Comparison of ENCODE assay signal across 9 mouse cellular contexts in genomic region chr9:89623006-89623760, GRCm38 (mm10). TPM values are rescaled to one million over a fixed set of nuclear protein-coding genes. Genes with fewer than 3 reads are reported as not detected.
DNase-seq lines count a peak whose midpoint lies in the region; ATAC-seq lines count a peak whose summit lies in the region.
"Had no signal": no experiment of that assay in that cellular context is flagged by ENCODE, and none has a peak within 500 bp of the region (broad histone marks: within the 10 kb centered on the region; RNA-seq: fewer than 3 reads in every experiment).

Gene Minar1 (minus strand): TSS chr9:89623125.

- no peaks in the 10 kb centered on the region for H3K36me3 ChIP-seq in heart, embryonic 16.5 days (ENCODE audit: control insufficient read depth, insufficient read depth)
- no peaks in the 10 kb centered on the region for H3K36me3 ChIP-seq in embryonic facial prominence, embryonic 10.5 days (replicated peaks)
- H3K36me3 ChIP-seq in hindbrain, embryonic 16.5 days (ENCODE audit: control insufficient read depth, insufficient read depth, low read length), result no peaks in the 10 kb centered on the region
- H3K36me3 ChIP-seq in liver, embryonic 12.5 days, result no peaks in the 10 kb centered on the region

- ATAC-seq in heart, embryonic 16.5 days (replicated peaks; ENCODE audit: extremely low read depth, insufficient read depth, low FRiP score), result peak; percentile 69
- peak; percentile 83 for ATAC-seq in hindbrain, embryonic 16.5 days
- no peak for ATAC-seq in liver, embryonic 12.5 days

- H3K4me2 ChIP-seq in heart, embryonic 16.5 days (ENCODE audit: low read depth, low read length), result peak within 1 kb of the TSS; percentile 68
- peak within 1 kb of the TSS; percentile 98 for H3K4me2 ChIP-seq in hindbrain, embryonic 16.5 days (ENCODE audit: low read length)
- peak within 1 kb of the TSS; percentile 53 for H3K4me2 ChIP-seq in liver, embryonic 12.5 days

- H3K4me1 ChIP-seq in heart, embryonic 16.5 days (ENCODE audit: control insufficient read depth, insufficient read depth, low read length), result peaks cover 11% of the 10 kb centered on the region
- peaks cover 29% of the 10 kb centered on the region for H3K4me1 ChIP-seq in embryonic facial prominence, embryonic 10.5 days
- peaks cover 7% of the 10 kb centered on the region for H3K4me1 ChIP-seq in hindbrain, embryonic 16.5 days (ENCODE audit: control insufficient read depth, insufficient read depth, low read depth, low read length)
- no peaks in the 10 kb centered on the region for H3K4me1 ChIP-seq in liver, embryonic 12.5 days

- peaks cover 44% of the 10 kb centered on the region for H3K27me3 ChIP-seq in heart, embryonic 16.5 days (ENCODE audit: control insufficient read depth, insufficient read depth, low read length)
- H3K27me3 ChIP-seq in embryonic facial prominence, embryonic 10.5 days (replicated peaks; ENCODE audit: low read depth, poor library complexity, severe bottlenecking), result peaks cover 61% of the 10 kb centered on the region
- no peaks in the 10 kb centered on the region for H3K27me3 ChIP-seq in hindbrain, embryonic 16.5 days (replicated peaks; ENCODE audit: control insufficient read depth, insufficient read depth, low read length)
- peaks cover 48% of the 10 kb centered on the region for H3K27me3 ChIP-seq in liver, embryonic 12.5 days (replicated peaks)

- intact Hi-C loops in heart, postnatal 25 days (cut with DNase I), result no loop called here

- no peak for DNase-seq in heart, postnatal 25 days (ENCODE audit: low spot score)
- peak; percentile 29 for DNase-seq in WW6 (ENCODE audit: low read depth, low spot score)
- DNase-seq in embryonic facial prominence, embryonic 10.5 days (ENCODE audit: low spot score), result peak; percentile 69
- DNase-seq in retina, embryonic 14.5 days (ENCODE audit: low spot score), result peak; percentile 64
- no peak for DNase-seq in B cell, adult 2 months

- peak within 1 kb of the TSS; percentile 49 for H3K4me3 ChIP-seq in heart, embryonic 16.5 days (ENCODE audit: low read length)
- H3K4me3 ChIP-seq in embryonic facial prominence, embryonic 10.5 days, result peak within 1 kb of the TSS; percentile 66
- H3K4me3 ChIP-seq in hindbrain, embryonic 16.5 days (ENCODE audit: low read length), result peak within 1 kb of the TSS; percentile 56
- peak within 1 kb of the TSS; percentile 27 for H3K4me3 ChIP-seq in liver, embryonic 12.5 days

- WGBS in heart, embryonic 16.5 days, result 2% methylated on average over 27 of the region's 27 CpGs
- WGBS in embryonic facial prominence, embryonic 10.5 days, result under 1% methylated on average over 27 of the region's 27 CpGs
- WGBS in hindbrain, embryonic 16.5 days, result under 1% methylated on average over 26 of the region's 27 CpGs
- WGBS in liver, embryonic 12.5 days (ENCODE audit: insufficient replicate concordance), result 1% methylated on average over 27 of the region's 27 CpGs

- H3K9me3 ChIP-seq in heart, embryonic 16.5 days (replicated peaks; ENCODE audit: control insufficient read depth, low read length), result no peaks in the 10 kb centered on the region
- no peaks in the 10 kb centered on the region for H3K9me3 ChIP-seq in embryonic facial prominence, embryonic 10.5 days
- H3K9me3 ChIP-seq in hindbrain, embryonic 16.5 days (ENCODE audit: control insufficient read depth, low read length), result no peaks in the 10 kb centered on the region
- no peaks in the 10 kb centered on the region for H3K9me3 ChIP-seq in liver, embryonic 12.5 days (replicated peaks)

- 0 out of 2 replicates have a peak within 1 kb of the TSS, but pooled peaks have one; percentile 14 for H3K9ac ChIP-seq in heart, embryonic 16.5 days (ENCODE audit: low read length)
- H3K9ac ChIP-seq in hindbrain, embryonic 16.5 days (ENCODE audit: low read depth, low read length), result peak within 1 kb of the TSS; percentile 76
- H3K9ac ChIP-seq in liver, embryonic 12.5 days, result no peak within 1 kb of the TSS

- H3K27ac ChIP-seq in heart, embryonic 16.5 days (ENCODE audit: low read length), result no peak within 1 kb of the TSS
- H3K27ac ChIP-seq in embryonic facial prominence, embryonic 10.5 days (replicated peaks), result peak within 1 kb of the TSS; percentile 59
- H3K27ac ChIP-seq in hindbrain, embryonic 16.5 days (ENCODE audit: low read depth, low read length), result peak within 1 kb of the TSS; percentile 68
- no peak within 1 kb of the TSS for H3K27ac ChIP-seq in liver, embryonic 12.5 days
- H3K27ac ChIP-seq: macrophage had no signal

RNA-seq across cellular contexts. Expression of gene Minar1, which starts in this region (rescaled TPM):
- polyA plus RNA-seq in heart, embryonic 16.5 days (2015; fragmentation: Nextera tagmentation; extraction: Ambion mirVana), result 0.06 and 0.08 TPM in 2 replicates
- total RNA-seq in heart, postnatal 25 days (2021), result under 1 TPM; 0.08 to 0.11 TPM
- 0.07 and 0.20 TPM in 2 replicates for polyA plus RNA-seq in embryonic facial prominence, embryonic 10.5 days (2016; fragmentation: Nextera tagmentation; extraction: Ambion mirVana)
- 4.2 and 6.6 TPM in 2 replicates for polyA plus RNA-seq in hindbrain, embryonic 16.5 days (2015; fragmentation: Nextera tagmentation; extraction: Ambion mirVana)
- not detected in 2 replicates for polyA plus RNA-seq in liver, embryonic 12.5 days (2016; fragmentation: Nextera tagmentation; extraction: Ambion mirVana)
- polyA plus RNA-seq: macrophage had no signal

Comparison
In these comparisons a context has a peak if more than half of its experiments do, and no peak if none do; other contexts are left out.
1. Peak in ATAC-seq, H3K4me3 ChIP-seq, H3K9ac ChIP-seq and H3K4me2 ChIP-seq in heart, embryonic 16.5 days; RNA of the gene not detected or under 1 TPM.
2. Peak in DNase-seq, H3K4me3 ChIP-seq and H3K27ac ChIP-seq in embryonic facial prominence, embryonic 10.5 days; RNA of the gene not detected or under 1 TPM.
3. DNase-seq: peak in WW6 (single experiment) and retina, embryonic 14.5 days (single experiment); none in heart, postnatal 25 days (single experiment) and B cell, adult 2 months (0 of 2).
4. Peak in every context shown above with its lines, with median percentiles within 50 percentile points of each other: H3K4me2 ChIP-seq and H3K4me3 ChIP-seq.